Mouse (Mus musculus) frontal cortex, postnatal 25 days (tissue): ENCODE results near the gene Ppid.

Experiments used
- DNase-seq, 2 experiments: peaks; one replicate each; pipeline ENCODE4 v3.0.0; 2022; ENCODE audit warnings: low spot score in 2 of 2

Gene Ppid

DNA sequence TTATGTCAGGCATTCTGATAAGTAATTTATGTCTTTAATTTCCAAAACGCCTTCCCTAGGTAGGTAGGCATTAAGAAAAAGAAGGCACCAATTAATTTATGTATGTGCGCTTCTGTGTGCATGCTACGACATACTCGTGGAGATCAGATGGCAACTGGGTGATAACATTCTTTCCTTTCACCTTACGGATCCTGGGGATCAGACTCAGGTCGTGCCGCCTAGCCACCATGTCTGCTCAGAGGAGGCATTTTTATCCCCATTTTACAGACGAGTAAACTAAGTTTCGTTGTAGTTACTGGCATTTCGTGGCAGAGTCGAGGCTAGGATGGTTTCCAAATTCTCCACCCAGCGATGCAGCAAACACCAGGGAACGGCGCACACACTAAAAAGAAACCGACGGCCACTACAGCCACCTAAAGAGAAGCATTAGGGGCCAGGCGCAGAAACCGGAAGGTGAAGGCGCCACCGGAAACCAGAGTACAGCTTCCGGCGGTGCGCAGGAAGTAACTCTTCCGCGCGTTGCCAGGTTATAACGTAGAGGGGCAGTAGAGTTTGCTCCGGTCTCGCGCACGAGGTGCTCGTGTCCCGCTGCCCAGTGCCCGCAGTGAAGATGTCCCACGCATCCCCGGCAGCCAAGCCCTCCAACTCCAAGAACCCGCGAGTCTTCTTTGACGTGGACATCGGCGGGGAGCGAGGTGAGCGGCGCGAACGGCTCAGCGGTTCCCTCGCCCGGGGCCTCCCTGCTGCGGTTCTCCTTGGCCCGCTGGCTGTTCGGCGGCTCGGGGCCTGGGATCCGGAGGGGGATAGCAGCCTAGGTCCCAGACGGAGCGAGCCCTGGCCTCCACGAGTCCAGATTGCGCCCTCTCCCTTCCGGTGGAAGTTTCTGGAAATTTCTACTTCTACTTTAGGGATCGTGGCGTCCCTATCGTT lies at the start of gene Ppid:
Ppid (plus strand) TSS at position 480 of the 930 bp plus-strand sequence.
- peak; percentile 53 to 59 for DNase-seq

DNA sequence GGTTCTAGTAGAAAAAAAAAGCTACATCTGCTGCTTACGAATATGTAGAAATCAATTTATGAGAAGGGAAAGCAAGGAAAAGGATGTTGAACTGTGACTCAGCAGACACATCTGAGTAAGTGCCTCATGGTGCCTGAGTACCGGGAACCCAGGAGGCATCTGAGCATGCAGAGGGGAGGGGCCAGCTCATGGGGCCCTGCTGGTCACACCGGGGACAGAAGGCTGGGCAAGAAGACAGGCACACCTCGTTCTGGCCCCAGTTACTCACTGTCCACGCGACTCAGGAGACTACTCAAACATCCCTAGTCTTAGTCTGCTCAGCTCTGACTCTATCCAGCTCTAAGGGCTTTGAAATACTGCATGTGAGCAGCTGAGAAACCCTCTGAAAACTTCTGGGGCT lies 48.6 kb upstream of the Ppid start:
- no peak for DNase-seq

- DNase-seq, result no peak
Observed at GRCm38 (mm10) chr3:79548681-79549437, 42.3 kb upstream of the Ppid start.

DNA sequence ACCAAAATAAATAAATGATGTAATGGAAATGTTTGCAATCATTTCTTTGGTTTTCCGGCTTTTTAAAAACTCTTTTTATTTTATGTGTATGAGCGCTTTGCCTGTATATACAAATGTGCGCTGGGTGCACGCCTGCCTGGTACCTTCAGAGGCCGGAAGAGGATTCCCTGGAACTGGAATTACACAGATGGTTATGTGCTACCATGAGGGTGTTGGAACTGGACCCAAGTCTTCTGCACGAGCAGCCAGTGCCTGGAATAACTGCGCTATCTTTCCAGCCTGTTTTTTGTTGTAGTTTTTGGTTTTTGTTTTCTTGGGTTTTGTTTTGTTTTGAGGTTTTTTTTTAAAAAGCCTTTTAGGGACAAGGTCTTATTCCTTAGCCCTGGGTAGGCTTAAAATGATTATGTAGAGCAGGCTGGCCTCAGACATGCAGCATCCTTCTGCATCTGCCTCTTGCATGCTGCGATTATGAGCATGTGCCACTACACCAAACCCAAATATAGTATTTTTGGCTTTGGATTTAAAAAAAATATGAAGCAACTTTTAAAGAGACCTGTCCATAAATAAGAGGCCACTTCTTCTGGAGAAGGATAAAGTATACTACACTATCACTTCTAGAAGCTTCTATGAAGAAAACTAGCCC lies 41.3 kb upstream of the Ppid start:
- no peak for DNase-seq

GRCm38 (mm10) chr3:79551826-79552552 lies 39.2 kb upstream of the Ppid start:
- DNase-seq, result no peak

DNA sequence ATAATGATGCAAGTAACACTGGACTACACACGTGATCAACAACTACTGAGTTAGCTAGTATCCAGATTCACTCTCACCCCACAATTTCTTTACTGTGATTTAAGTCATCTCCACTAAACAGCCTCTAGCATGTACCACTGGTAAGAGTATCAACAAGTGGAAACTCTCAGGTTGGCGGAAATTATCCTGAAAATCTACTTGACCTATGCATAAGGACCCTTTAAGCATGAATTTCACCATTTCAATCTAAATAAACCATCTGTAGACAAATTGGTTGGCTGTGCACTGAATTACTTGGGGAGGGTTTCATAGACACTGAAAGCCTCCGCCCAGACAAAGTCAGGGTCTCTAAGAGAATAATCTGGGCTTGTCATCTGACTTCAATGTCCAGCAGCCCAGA lies 37.4 kb upstream of the Ppid start:
- no peak for DNase-seq

- no peak for DNase-seq
Observed at GRCm38 (mm10) chr3:79555061-79555460, 36.1 kb upstream of the Ppid start.

DNA sequence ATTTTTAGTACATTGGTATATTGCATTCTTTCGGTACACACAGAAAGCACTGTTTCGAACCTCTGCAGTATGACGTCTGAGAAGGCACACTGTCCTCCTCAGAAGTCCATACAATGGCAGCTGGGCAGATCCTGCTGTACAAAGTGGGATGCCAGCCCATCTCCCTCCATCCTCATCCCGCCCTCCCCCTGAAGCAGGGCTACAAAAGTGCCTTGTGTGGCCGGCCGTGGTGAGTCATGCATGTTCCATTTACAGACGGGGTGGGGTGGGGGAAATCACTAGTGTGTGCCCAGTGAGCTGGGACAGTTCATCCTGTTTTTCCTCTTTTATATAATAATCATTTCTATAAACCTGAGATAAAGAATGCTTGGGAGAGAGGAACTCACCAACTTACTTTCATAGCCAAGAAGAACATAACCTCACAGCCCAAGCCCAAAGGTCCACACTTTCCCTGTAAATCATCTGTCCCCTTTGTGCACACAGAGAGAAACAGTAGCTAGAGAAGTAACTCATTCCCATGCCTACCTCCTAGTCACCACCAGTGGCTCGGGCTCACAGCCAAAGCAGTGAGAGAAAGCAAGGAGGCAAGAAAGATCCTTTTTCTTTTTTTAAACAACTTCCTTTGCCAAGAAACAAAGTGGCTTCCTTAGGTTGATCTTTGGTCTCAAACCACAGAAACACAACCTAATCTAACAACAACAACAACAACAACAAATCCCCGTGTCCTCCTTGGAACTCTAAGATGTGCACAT lies 31.9 kb upstream of the Ppid start:
- peak in 1 of 2 experiments; percentile 31 for DNase-seq

DNA sequence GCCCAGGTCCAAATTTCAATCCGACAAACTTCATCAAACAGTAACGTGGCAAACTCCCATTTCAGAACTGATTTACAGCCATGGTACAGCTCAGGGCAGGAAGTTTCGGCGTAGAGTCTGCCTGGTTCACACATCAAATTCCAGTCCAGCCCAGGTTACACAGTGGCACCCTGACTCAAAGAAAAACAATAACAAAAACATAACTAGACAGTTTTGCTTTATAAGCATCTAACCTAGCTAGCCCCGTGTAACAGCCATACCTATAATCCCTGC lies 31.4 kb upstream of the Ppid start:
- DNase-seq, result no peak

DNA sequence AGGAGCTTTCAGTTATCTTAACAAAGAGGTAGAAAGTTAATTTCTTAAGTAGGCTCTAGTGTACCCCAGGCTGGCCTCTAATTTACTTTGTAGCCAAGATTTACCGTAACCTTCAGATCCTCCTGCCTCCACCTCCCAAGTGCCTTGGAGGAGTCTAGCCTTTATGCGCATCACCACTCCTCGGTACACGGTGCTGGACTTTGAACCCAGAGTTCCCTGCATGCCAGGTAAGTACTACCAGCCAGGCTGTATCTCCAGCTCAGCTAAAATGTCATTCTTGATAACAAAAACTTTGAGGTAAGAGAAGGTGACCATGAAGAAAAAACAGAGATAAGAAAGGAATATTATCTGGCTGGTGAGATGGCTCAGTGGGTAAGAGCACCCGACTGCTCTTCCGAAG lies 30.6 kb upstream of the Ppid start:
- no peak for DNase-seq

- no peak for DNase-seq
Observed at GRCm38 (mm10) chr3:79561784-79562715, 29.1 kb upstream of the Ppid start.

DNA sequence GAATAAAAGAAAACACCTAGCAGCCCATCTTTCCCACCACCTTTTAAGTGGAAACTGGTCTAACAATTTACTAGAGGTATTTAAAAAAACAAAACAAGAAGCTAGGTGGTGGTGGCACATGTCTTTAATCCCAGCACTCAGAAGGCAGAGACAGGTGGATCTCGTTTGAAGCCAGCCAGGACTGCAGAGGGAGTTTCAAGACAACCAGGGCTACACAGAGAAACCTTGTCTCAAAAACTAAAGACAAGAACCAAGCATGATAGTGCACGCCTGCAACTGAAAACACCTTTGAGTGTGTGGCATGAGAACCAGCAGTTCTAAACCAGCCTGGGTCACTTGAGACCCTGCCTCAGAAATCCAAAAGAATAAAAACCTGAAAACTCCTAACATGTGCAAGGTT lies 27.6 kb upstream of the Ppid start:
- DNase-seq, result no peak

DNA sequence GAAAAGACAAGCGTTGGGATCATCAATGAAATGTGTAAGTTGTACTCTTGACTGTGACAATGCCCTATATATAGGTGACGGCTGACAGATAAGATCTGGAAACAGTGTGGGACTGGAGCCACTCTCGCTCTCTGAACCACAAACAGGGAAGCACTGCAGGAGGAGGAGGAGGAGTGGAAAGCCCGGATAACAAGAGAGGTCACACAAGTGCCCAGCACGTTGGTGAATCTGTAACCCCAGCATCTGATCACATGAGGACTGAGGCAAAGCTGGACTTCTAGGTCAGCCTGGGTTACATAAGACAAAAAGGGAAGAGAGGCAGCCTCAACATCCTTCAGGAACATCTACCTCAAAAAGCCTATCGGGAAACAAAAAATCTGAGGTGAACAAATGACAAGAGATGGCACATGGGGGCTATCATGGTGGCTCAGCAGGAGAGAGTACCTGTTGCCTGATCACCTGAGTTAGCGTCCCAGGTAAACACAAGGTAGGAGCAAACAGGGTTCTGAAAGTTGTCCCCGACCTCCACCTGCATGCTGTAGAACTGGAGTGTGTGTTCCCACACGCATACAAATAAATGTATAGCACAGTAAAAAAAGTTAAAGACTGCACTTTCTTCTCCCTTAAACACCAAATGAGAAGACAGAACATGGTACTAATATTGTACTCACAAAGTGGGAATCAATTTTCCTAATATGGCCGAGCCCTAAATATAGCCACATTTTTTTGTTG lies 26.1 kb upstream of the Ppid start:
- no peak for DNase-seq

DNA sequence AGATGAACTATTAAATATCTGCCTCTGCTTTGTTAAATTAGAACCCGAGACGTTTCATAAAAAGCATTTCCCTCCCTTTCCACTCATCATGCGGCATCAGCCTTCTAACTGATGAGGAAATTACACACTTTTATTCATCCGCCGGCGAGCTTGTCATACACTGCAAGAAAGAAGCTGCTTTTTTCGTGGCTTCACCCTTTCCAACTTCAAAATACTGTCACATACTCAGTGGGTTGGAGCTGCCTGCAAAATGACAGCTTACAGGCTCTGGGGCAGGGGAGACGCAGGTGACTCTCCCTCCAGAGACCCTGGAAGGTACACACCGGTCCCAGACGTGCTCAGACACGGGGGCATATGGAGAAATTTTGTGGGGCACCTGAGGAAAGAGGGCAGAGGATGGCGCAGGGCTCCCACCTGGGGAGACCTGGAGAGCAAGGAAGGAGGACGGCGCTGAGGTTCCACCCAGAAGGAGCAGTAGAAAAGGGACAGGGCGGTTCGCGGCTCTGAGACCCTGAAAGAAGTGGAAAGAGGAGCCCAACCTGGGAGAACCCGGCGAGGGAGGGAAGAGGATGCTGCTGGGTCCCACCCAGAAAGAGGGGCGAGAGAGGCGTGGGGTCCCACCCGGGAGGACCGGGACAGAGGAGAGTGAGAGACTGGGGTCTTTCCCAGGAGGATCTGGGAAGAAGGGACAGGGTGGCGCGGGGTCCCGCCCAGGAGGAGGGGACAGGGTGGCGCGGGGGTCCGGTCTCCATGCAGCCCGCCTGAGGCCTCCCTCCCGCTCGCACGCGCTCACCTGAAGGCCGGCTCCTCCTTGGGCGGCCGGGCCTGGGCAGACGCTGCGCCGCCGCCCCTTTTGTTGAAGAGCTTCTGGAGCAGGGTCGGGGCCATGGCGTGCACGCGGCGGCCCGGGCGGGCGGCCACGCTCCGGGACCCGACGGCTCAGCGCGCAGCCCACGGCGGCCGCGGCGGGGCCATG lies 24.1 kb upstream of the Ppid start:
- peak in 1 of 2 experiments; percentile 23 for DNase-seq

DNA sequence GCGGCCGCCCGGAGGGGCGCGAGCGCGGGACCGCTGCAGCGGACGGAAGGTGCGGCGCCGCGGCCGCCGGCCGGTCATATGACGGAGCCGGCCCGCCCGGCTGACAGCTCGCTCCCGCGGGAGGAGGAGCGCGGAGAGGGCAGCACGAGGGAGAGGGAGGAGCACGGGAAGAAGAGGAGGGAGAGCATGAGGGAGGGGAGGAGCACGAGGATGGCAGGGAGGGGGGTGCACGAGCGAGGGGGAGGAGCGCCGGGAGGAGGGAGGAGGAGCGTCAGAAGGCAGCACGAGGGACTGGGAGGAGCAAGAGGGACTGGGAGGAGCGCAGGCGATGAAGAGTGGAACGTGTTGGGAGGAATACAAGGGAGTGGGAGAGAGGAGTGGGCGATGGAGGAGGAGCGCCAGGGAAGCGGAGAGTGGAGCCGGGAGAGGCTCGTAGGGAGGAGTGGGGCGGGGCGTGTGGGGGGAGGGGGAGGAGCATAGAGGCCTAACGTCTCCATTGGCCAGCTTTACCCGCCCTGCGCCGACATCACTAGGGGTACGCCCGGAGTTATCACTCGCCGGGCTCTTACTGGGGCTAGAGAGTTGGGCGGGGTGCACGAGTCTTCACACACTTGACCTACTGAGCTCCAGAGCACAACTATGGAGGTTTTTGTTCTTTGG lies 23.3 kb upstream of the Ppid start, which contains the start of gene Fnip2:
Fnip2 (minus strand) TSS at position 94 of the 660 bp plus-strand sequence.
- DNase-seq, result peak; percentile 66 to 77

DNA sequence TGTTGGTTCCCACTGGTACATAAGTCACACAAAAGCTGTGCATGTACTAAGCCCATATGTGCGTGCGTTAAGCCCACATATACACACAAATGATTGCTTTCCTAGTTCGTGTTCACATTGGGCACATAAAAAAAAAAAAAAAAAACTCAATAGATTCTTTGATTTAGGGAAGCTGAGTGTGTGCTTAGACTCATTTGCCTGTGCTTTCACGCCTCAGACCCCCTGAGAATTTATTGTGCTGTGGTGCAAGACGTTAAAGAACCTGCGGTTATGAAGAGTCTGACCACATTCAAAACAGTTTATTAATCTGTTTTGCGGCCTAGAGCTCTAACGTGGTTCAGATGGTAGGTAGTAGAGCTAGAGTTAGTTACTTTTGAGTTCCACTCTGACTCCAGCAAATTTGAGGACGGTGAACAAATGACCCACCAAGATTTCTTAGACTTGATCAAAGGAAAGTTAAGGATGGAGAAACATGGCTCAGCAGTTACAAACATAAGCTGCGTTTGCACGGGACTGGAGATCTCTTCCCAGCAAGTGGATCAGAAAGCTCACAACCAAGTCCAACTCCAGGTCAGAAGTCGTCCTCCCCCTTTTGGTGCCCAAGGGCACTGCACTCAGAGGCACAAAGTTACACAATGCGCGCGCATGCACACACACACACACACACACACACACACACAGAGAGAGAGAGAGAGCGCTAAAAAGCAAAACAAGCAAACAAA lies 22.4 kb upstream of the Ppid start:
- DNase-seq, result no peak

GRCm38 (mm10) chr3:79569351-79569681 lies 21.8 kb upstream of the Ppid start:
- no peak for DNase-seq
